Comparison of ENCODE assay signal across 8 mouse cellular contexts in the genomic region with DNA sequence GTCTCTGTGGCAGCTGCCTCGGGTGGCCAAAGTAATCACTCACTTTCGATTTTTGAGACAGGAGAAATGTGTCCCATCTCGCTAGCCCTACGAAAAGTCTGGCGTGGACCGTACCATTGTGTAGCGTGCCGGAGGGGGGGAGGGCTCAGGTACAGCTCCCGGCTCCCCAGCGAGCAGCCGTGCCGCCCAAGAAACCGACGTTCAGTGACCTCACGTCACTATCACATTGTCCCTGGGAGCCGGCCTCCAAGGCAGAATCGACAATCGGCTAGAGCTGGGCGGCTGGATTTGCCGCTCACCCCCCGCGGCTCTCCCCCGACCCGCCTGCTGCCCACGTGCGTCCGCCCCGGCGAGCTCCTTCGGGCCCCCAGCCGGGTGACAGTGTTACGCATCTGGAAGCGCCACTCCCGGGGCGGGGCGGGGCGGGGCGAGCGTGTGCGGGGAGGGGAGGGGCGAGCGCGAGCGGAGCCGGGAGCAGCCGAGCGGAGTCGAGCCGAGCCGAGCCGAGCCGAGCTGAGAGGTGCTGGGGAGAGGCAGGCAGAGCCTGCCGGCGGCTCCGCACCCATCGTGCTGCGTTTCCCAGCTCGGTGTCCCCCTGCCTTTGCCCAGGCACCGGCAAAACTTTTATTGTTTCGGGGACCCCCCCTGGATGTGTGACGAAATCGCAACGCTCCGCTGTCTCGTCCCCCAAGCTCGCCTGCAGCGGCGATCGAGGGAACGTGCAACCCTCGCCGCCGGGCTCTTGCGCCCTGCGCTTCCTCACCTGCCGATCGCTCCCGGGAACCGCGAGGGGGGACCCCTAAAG. TPM values are rescaled to one million over a fixed set of nuclear protein-coding genes. Genes with fewer than 3 reads are reported as not detected.
A peak's percentile ranks its signal among the peaks of the same experiment; 100 is the strongest.
DNase-seq lines count a peak whose midpoint lies in the region; ATAC-seq and TF ChIP-seq lines count a peak whose summit lies in the region.

Ppm1l (plus strand) TSS at position 471 of the 805 bp plus-strand sequence.

- TF ChIP-seq CTCF in kidney, postnatal 0 days (IDR thresholded peaks at IDR 0.05; ENCODE audit: low read depth), result no peak
- no peak for TF ChIP-seq CTCF in liver, adult 2 months (IDR thresholded peaks at IDR 0.05; ENCODE audit: low read depth, low read length)

- peak within 1 kb of the TSS; percentile 93 for H3K9ac ChIP-seq in heart, embryonic 13.5 days
- H3K9ac ChIP-seq in kidney, postnatal 0 days (ENCODE audit: low read depth, low read length), result peak within 1 kb of the TSS; percentile 86
- peak within 1 kb of the TSS; percentile 88 for H3K9ac ChIP-seq in liver, adult 2 months (ENCODE audit: low read depth, low read length)

- peaks cover 10% of the 10 kb centered on the region for H3K4me1 ChIP-seq in brown adipose tissue, adult 24 weeks (ENCODE audit: control insufficient read depth, insufficient read depth, insufficient read length, low read length)
- peaks cover 27% of the 10 kb centered on the region for H3K4me1 ChIP-seq in heart, embryonic 13.5 days
- no peaks in the 10 kb centered on the region; the same call in none of the 2 replicates for H3K4me1 ChIP-seq in kidney, postnatal 0 days (replicated peaks; ENCODE audit: insufficient read depth, low read length)
- H3K4me1 ChIP-seq in liver, adult 2 months (ENCODE audit: control insufficient read depth, insufficient read depth, low read length), result peaks cover 13% of the 10 kb centered on the region

- ATAC-seq in erythroid progenitor cell, adult 5-6 weeks (replicated peaks; ENCODE audit: low FRiP score, poor library complexity, severe bottlenecking), result peak; percentile 72
- ATAC-seq in heart, embryonic 13.5 days (ENCODE audit: extremely low read depth, insufficient number of reproducible peaks, low FRiP score, low TSS enrichment), result peak; percentile 93
- peak; percentile 97 for ATAC-seq in kidney, postnatal 0 days (replicated peaks; ENCODE audit: low FRiP score, low read depth)
- ATAC-seq in monocyte, adult 5-6 weeks (replicated peaks; ENCODE audit: insufficient number of reproducible peaks, low FRiP score, low TSS enrichment, poor library complexity, severe bottlenecking), result peak; percentile 89

- no peaks in the 10 kb centered on the region for H3K27me3 ChIP-seq in heart, embryonic 13.5 days (replicated peaks)
- H3K27me3 ChIP-seq in kidney, postnatal 0 days (ENCODE audit: insufficient read depth, low read length), result no peaks in the 10 kb centered on the region
- no peaks in the 10 kb centered on the region for H3K27me3 ChIP-seq in liver, adult 2 months (ENCODE audit: control insufficient read depth, insufficient read depth, low read length)

- no peaks in the 10 kb centered on the region for H3K9me3 ChIP-seq in heart, embryonic 13.5 days
- no peaks in the 10 kb centered on the region for H3K9me3 ChIP-seq in kidney, postnatal 0 days (replicated peaks; ENCODE audit: low read length)

- H3K4me3 ChIP-seq in brown adipose tissue, adult 24 weeks (ENCODE audit: insufficient read depth, low read depth, low read length), result peak within 1 kb of the TSS; percentile 91
- peak within 1 kb of the TSS; percentile 70 for H3K4me3 ChIP-seq in heart, embryonic 13.5 days
- peak within 1 kb of the TSS; percentile 72 for H3K4me3 ChIP-seq in kidney, postnatal 0 days (replicated peaks; ENCODE audit: low read depth, low read length)
- peak within 1 kb of the TSS; percentile 91 for H3K4me3 ChIP-seq in liver, adult 2 months (ENCODE audit: insufficient read depth, low read depth, low read length)

- peak within 1 kb of the TSS; percentile 97 for H3K27ac ChIP-seq in brown adipose tissue, adult 24 weeks (replicated peaks; ENCODE audit: low read depth, low read length)
- H3K27ac ChIP-seq in heart, embryonic 13.5 days (replicated peaks), result peak within 1 kb of the TSS; percentile 85
- H3K27ac ChIP-seq in kidney, postnatal 0 days, result peak within 1 kb of the TSS; percentile 89
- H3K27ac ChIP-seq in liver, adult 2 months (replicated peaks; ENCODE audit: insufficient read depth, low read depth, low read length), result peak within 1 kb of the TSS; percentile 96

- TF ChIP-seq POLR2A in liver, adult 2 months (IDR thresholded peaks at IDR 0.05; ENCODE audit: extremely low read depth, insufficient read depth, low read length), result peak; percentile 64

- peak within 1 kb of the TSS; percentile 87 for H3K4me2 ChIP-seq in heart, embryonic 13.5 days
- H3K4me2 ChIP-seq in kidney, postnatal 0 days (ENCODE audit: low read length), result peak within 1 kb of the TSS; percentile 83

- no peaks in the 10 kb centered on the region for H3K36me3 ChIP-seq in heart, embryonic 13.5 days
- no peaks in the 10 kb centered on the region for H3K36me3 ChIP-seq in kidney, postnatal 0 days (ENCODE audit: insufficient read depth, low read length)
- H3K36me3 ChIP-seq in liver, adult 2 months (ENCODE audit: control insufficient read depth, insufficient read depth, low read length), result no peaks in the 10 kb centered on the region

- no peaks in the 10 kb centered on the region for H3K79me2 ChIP-seq in liver, adult 2 months (ENCODE audit: control insufficient read depth, insufficient read depth, low read length)

- under 1% methylated on average over 54 of the region's 80 CpGs for WGBS in heart, embryonic 13.5 days
- 0% methylated on average over 68 of the region's 80 CpGs for whole genome bisulfite sequencing in kidney, postnatal 0 days
- WGBS in liver, adult 2 months, result under 1% methylated on average over 74 of the region's 80 CpGs

- DNase-seq in CD4-positive helper T cell, adult 2 months (ENCODE audit: low read depth, low spot score), result peak; percentile 98
- peak; percentile 96 for DNase-seq in kidney, postnatal 0 days (ENCODE audit: low spot score)
- DNase-seq in liver, adult 2 months (ENCODE audit: extremely low read depth, low read depth, low spot score), result peak; percentile 86
- DNase-seq in spleen, postnatal 36 days (ENCODE audit: low spot score in 2 of 2), result peak; percentile 92 to 93

RNA-seq across cellular contexts. Expression of gene Ppm1l, which starts in this region (rescaled TPM):
- polyA plus RNA-seq in brown adipose tissue, adult 24 weeks (2012; ENCODE audit: insufficient read depth, insufficient read length, missing spikeins), result 4.9 and 5.0 TPM in 2 replicates
- total RNA-seq in erythroid progenitor cell, adult 5-6 weeks (2015; ENCODE audit: low replicate concordance), result 27.2 and 28.5 TPM in 2 replicates
- total RNA-seq in erythroid progenitor cell, adult 5-6 weeks (2017; ENCODE audit: low replicate concordance), result 29.4 and 32.6 TPM in 2 replicates
- 7.4 TPM in 2 replicates for polyA plus RNA-seq in heart, embryonic 13.5 days (2015; fragmentation: Nextera tagmentation; extraction: Ambion mirVana)
- 5.6 and 5.8 TPM in 2 replicates for polyA plus RNA-seq in kidney, postnatal 0 days (2015; fragmentation: Nextera tagmentation; extraction: Ambion mirVana)
- 3.3 and 4.4 TPM in 2 replicates for total RNA-seq in liver, adult 2 months (2014; rRNA removed)
- polyA plus RNA-seq in liver, adult 2 months (2012; rRNA removed), result 1.9 and 2.4 TPM in 2 replicates
- 1.5 to 3.3 TPM (median 1.5 TPM) in 3 replicates for total RNA-seq in monocyte, adult 5-6 weeks (2017)

Comparison
In these comparisons a context has a peak if more than half of its experiments do, and no peak if none do; other contexts are left out.
1. Peak in every context shown above with its lines: DNase-seq, ATAC-seq, H3K4me3 ChIP-seq and H3K27ac ChIP-seq.